Mouse (Mus musculus) brain, embryonic 14.5 days (tissue): ENCODE data around the gene Nod1.

Experiments
- CTCF ChIP-seq: fragments of 200-500 bp; IDR thresholded peaks from 2 replicates; pipeline ENCODE4 v1.5.1; 2012; ENCODE audit warnings: inconsistent platforms, mild to moderate bottlenecking, moderate library complexity, borderline replicate concordance; ENCODE audit not compliant: insufficient read depth, insufficient read length; ENCODE audit errors: extremely low read depth
- POLR2A ChIP-seq: fragments of 200-500 bp; IDR thresholded peaks from 2 replicates; pipeline ENCODE4 v1.6.1; 2012; ENCODE audit warnings: mild to moderate bottlenecking, inconsistent platforms, borderline replicate concordance; ENCODE audit not compliant: poor library complexity, insufficient read depth, insufficient read length, severe bottlenecking; ENCODE audit errors: extremely low read depth

GRCm38 (mm10) chr6:54970506-54970905, 1.9 kb downstream of the Nod1 start:
- no peak for TF ChIP-seq CTCF
- TF ChIP-seq POLR2A, result no peak
